Mouse (Mus musculus): ENCODE data around the gene Echdc2. TPM values are rescaled to one million over a fixed set of nuclear protein-coding genes. Genes with fewer than 3 reads are reported as not detected.

Echdc2 gene
- 22.8 and 27.9 TPM in 2 replicates for polyA plus RNA-seq (2015; fragmentation: Nextera tagmentation; extraction: Ambion mirVana)

- Histone ChIP-seq H3K9ac (ENCODE audit: low read length) (peak within 1 kb of the TSS; percentile 89), H3K9me3 (replicated peaks; ENCODE audit: control insufficient read depth, low read length) (no peaks in the 10 kb centered on the region), H3K4me1 (ENCODE audit: control insufficient read depth, insufficient read depth, low read length) (peaks cover 3% of the 10 kb centered on the region; the same call in 1 of the 2 replicates), H3K36me3 (ENCODE audit: control insufficient read depth, insufficient read depth) (no peaks in the 10 kb centered on the region), H3K27me3 (ENCODE audit: control insufficient read depth, insufficient read depth, low read length) (no peaks in the 10 kb centered on the region), H3K4me2 (ENCODE audit: low read depth, low read length) (peak within 1 kb of the TSS; percentile 97), H3K27ac (ENCODE audit: low read length) (no peak within 1 kb of the TSS), H3K4me3 (ENCODE audit: low read length) (peak within 1 kb of the TSS; percentile 85)
- ATAC-seq (replicated peaks; ENCODE audit: extremely low read depth, insufficient read depth, low FRiP score) = peak; percentile 63
- WGBS = 1% methylated on average over 42 of the region's 43 CpGs
Observed at GRCm38 (mm10) chr4:108165152-108165895, at the start of gene Echdc2. Echdc2 (plus strand) TSS chr4:108165437.

- no peak overlapping the region for H3K4me3 ChIP-seq (ENCODE audit: low read length)
- H3K9ac ChIP-seq (ENCODE audit: low read length) = no peak overlapping the region
- H3K27ac ChIP-seq (ENCODE audit: low read length) = no peak overlapping the region
- WGBS = 87% methylated on average over 2 of the region's 2 CpGs
- no peaks in the 10 kb centered on the region for H3K27me3 ChIP-seq (ENCODE audit: control insufficient read depth, insufficient read depth, low read length)
- no peak for ATAC-seq (replicated peaks; ENCODE audit: extremely low read depth, insufficient read depth, low FRiP score)
- H3K4me2 ChIP-seq (ENCODE audit: low read depth, low read length) = no peak overlapping the region
- H3K4me1 ChIP-seq (ENCODE audit: control insufficient read depth, insufficient read depth, low read length) = no peaks in the 10 kb centered on the region
- 0 out of 2 replicates have a peak, but pooled peaks cover 2% of the 10 kb centered on the region for H3K36me3 ChIP-seq (ENCODE audit: control insufficient read depth, insufficient read depth)
- H3K9me3 ChIP-seq (replicated peaks; ENCODE audit: control insufficient read depth, low read length) = no peaks in the 10 kb centered on the region
Observed at GRCm38 (mm10) chr4:108116466-108116865, 48.8 kb upstream of the Echdc2 start.

GRCm38 (mm10) chr4:108117488-108117887, 47.7 kb upstream of the Echdc2 start:
- 86% methylated on average over 8 of the region's 8 CpGs for WGBS
- H3K9ac ChIP-seq (ENCODE audit: low read length) = no peak overlapping the region
- no peak overlapping the region for H3K4me2 ChIP-seq (ENCODE audit: low read depth, low read length)
- no peaks in the 10 kb centered on the region for H3K9me3 ChIP-seq (replicated peaks; ENCODE audit: control insufficient read depth, low read length)
- no peaks in the 10 kb centered on the region for H3K4me1 ChIP-seq (ENCODE audit: control insufficient read depth, insufficient read depth, low read length)
- H3K4me3 ChIP-seq (ENCODE audit: low read length) = no peak overlapping the region; the same call in 1 of the 2 replicates
- H3K27ac ChIP-seq (ENCODE audit: low read length) = no peak overlapping the region
- H3K36me3 ChIP-seq (ENCODE audit: control insufficient read depth, insufficient read depth) = no peaks in the 10 kb centered on the region
- no peak for ATAC-seq (replicated peaks; ENCODE audit: extremely low read depth, insufficient read depth, low FRiP score)
- H3K27me3 ChIP-seq (ENCODE audit: control insufficient read depth, insufficient read depth, low read length) = no peaks in the 10 kb centered on the region

GRCm38 (mm10) chr4:108117924-108118876, 47.0 kb upstream of the Echdc2 start:
- no peaks in the 10 kb centered on the region for H3K9me3 ChIP-seq (replicated peaks; ENCODE audit: control insufficient read depth, low read length)
- no peaks in the 10 kb centered on the region for H3K36me3 ChIP-seq (ENCODE audit: control insufficient read depth, insufficient read depth)
- H3K27me3 ChIP-seq (ENCODE audit: control insufficient read depth, insufficient read depth, low read length) = no peaks in the 10 kb centered on the region
- H3K4me3 ChIP-seq (ENCODE audit: low read length) = peak overlapping the region; percentile 82
- peak overlapping the region; percentile 76 for H3K4me2 ChIP-seq (ENCODE audit: low read depth, low read length)
- no peaks in the 10 kb centered on the region for H3K4me1 ChIP-seq (ENCODE audit: control insufficient read depth, insufficient read depth, low read length)
- 9% methylated on average over 43 of the region's 45 CpGs for WGBS
- H3K27ac ChIP-seq (ENCODE audit: low read length) = peak overlapping the region; percentile 66
- H3K9ac ChIP-seq (ENCODE audit: low read length) = peak overlapping the region; percentile 85
- ATAC-seq (replicated peaks; ENCODE audit: extremely low read depth, insufficient read depth, low FRiP score) = peak; percentile 91

- no peak for ATAC-seq (replicated peaks; ENCODE audit: extremely low read depth, insufficient read depth, low FRiP score)
- no peaks in the 10 kb centered on the region for H3K36me3 ChIP-seq (ENCODE audit: control insufficient read depth, insufficient read depth)
- H3K4me1 ChIP-seq (ENCODE audit: control insufficient read depth, insufficient read depth, low read length) = no peaks in the 10 kb centered on the region
- H3K4me3 ChIP-seq (ENCODE audit: low read length) = no peak overlapping the region
- no peaks in the 10 kb centered on the region for H3K27me3 ChIP-seq (ENCODE audit: control insufficient read depth, insufficient read depth, low read length)
- 96% methylated on average over 1 of the region's 1 CpGs for WGBS
- no peak overlapping the region for H3K27ac ChIP-seq (ENCODE audit: low read length)
- no peak overlapping the region for H3K4me2 ChIP-seq (ENCODE audit: low read depth, low read length)
- no peak overlapping the region for H3K9ac ChIP-seq (ENCODE audit: low read length)
- peaks cover 2% of the 10 kb centered on the region; the same call in 1 of the 2 replicates for H3K9me3 ChIP-seq (replicated peaks; ENCODE audit: control insufficient read depth, low read length)
Observed at GRCm38 (mm10) chr4:108124104-108124503, 41.1 kb upstream of the Echdc2 start.

- Histone ChIP-seq H3K9ac (ENCODE audit: low read length) (no peak overlapping the region), H3K4me1 (ENCODE audit: control insufficient read depth, insufficient read depth, low read length) (no peaks in the 10 kb centered on the region), H3K4me3 (ENCODE audit: low read length) (no peak overlapping the region), H3K36me3 (ENCODE audit: control insufficient read depth, insufficient read depth) (no peaks in the 10 kb centered on the region), H3K27me3 (ENCODE audit: control insufficient read depth, insufficient read depth, low read length) (no peaks in the 10 kb centered on the region), H3K27ac (ENCODE audit: low read length) (no peak overlapping the region), H3K9me3 (replicated peaks; ENCODE audit: control insufficient read depth, low read length) (peaks cover 2% of the 10 kb centered on the region; the same call in 1 of the 2 replicates), H3K4me2 (ENCODE audit: low read depth, low read length) (no peak overlapping the region)
- ATAC-seq (replicated peaks; ENCODE audit: extremely low read depth, insufficient read depth, low FRiP score) = no peak
- WGBS = 83% methylated on average over 4 of the region's 4 CpGs
Observed at GRCm38 (mm10) chr4:108126260-108126659, 39.0 kb upstream of the Echdc2 start.

- no peak overlapping the region for H3K4me3 ChIP-seq (ENCODE audit: low read length)
- H3K4me1 ChIP-seq (ENCODE audit: control insufficient read depth, insufficient read depth, low read length) = no peaks in the 10 kb centered on the region
- H3K27me3 ChIP-seq (ENCODE audit: control insufficient read depth, insufficient read depth, low read length) = no peaks in the 10 kb centered on the region
- no peak overlapping the region for H3K4me2 ChIP-seq (ENCODE audit: low read depth, low read length)
- no peak for ATAC-seq (replicated peaks; ENCODE audit: extremely low read depth, insufficient read depth, low FRiP score)
- no peak overlapping the region for H3K9ac ChIP-seq (ENCODE audit: low read length)
- H3K9me3 ChIP-seq (replicated peaks; ENCODE audit: control insufficient read depth, low read length) = peaks cover 2% of the 10 kb centered on the region; the same call in 1 of the 2 replicates
- no peaks in the 10 kb centered on the region for H3K36me3 ChIP-seq (ENCODE audit: control insufficient read depth, insufficient read depth)
- WGBS = 84% methylated on average over 5 of the region's 5 CpGs
- no peak overlapping the region for H3K27ac ChIP-seq (ENCODE audit: low read length)
Observed at GRCm38 (mm10) chr4:108127516-108127915, 37.7 kb upstream of the Echdc2 start.

- no peak overlapping the region for H3K4me2 ChIP-seq (ENCODE audit: low read depth, low read length)
- no peaks in the 10 kb centered on the region for H3K36me3 ChIP-seq (ENCODE audit: control insufficient read depth, insufficient read depth)
- no peaks in the 10 kb centered on the region for H3K27me3 ChIP-seq (ENCODE audit: control insufficient read depth, insufficient read depth, low read length)
- 86% methylated on average over 2 of the region's 2 CpGs for WGBS
- H3K4me3 ChIP-seq (ENCODE audit: low read length) = no peak overlapping the region
- ATAC-seq (replicated peaks; ENCODE audit: extremely low read depth, insufficient read depth, low FRiP score) = no peak
- no peaks in the 10 kb centered on the region for H3K4me1 ChIP-seq (ENCODE audit: control insufficient read depth, insufficient read depth, low read length)
- H3K9me3 ChIP-seq (replicated peaks; ENCODE audit: control insufficient read depth, low read length) = peaks cover 2% of the 10 kb centered on the region; the same call in 1 of the 2 replicates
- H3K27ac ChIP-seq (ENCODE audit: low read length) = no peak overlapping the region
- H3K9ac ChIP-seq (ENCODE audit: low read length) = no peak overlapping the region
Observed at GRCm38 (mm10) chr4:108128339-108128738, 36.9 kb upstream of the Echdc2 start.

Measured in heart, embryonic 16.5 days (tissue).